Mouse (Mus musculus) liver, embryonic 13.5 days (tissue): ENCODE results near the gene Tmcc3. TPM values are rescaled to one million over a fixed set of nuclear protein-coding genes. Genes with fewer than 3 reads are reported as not detected.

Experiments
- ATAC-seq: fragments of 200-750 bp; cut with Nextera tagmentation; 2 replicates; pipeline ENCODE4 v1.8.0; 2017; ENCODE audit warnings: low read depth, mild to moderate bottlenecking, moderate number of reproducible peaks, moderate library complexity
- DNase-seq: peaks from one replicate; pipeline ENCODE4 v3.0.0; 2022
- H3K27ac ChIP-seq: fragments of 300-500 bp; sonication (generic); 2 replicates; pipeline ENCODE4 v1.5.1; 2015; ENCODE audit warnings: moderate library complexity, mild to moderate bottlenecking, inconsistent platforms
- H3K27me3 ChIP-seq: fragments of 300-500 bp; sonication (generic); 2 replicates; pipeline ENCODE4 v1.6.1; 2015; ENCODE audit warnings: mild to moderate bottlenecking, inconsistent platforms
- H3K36me3 ChIP-seq: fragments of 300-500 bp; sonication (generic); 2 replicates; pipeline ENCODE4 v1.6.1; 2015; ENCODE audit warnings: mild to moderate bottlenecking, inconsistent platforms
- H3K4me1 ChIP-seq: fragments of 300-500 bp; sonication (generic); replicated peaks from 2 replicates; pipeline ENCODE4 v1.6.1; 2015; ENCODE audit warnings: inconsistent platforms
- H3K4me2 ChIP-seq: fragments of 300-500 bp; sonication (generic); 2 replicates; pipeline ENCODE4 v1.6.1; 2015; ENCODE audit warnings: inconsistent platforms, mild to moderate bottlenecking, moderate library complexity
- H3K4me3 ChIP-seq: fragments of 300-500 bp; sonication (generic); replicated peaks from 2 replicates; pipeline ENCODE4 v1.5.1; 2015; ENCODE audit warnings: mild to moderate bottlenecking, inconsistent platforms
- H3K9ac ChIP-seq: fragments of 300-500 bp; sonication (generic); 2 replicates; pipeline ENCODE4 v1.6.1; 2015; ENCODE audit warnings: mild to moderate bottlenecking, inconsistent platforms
- H3K9me3 ChIP-seq: fragments of 300-500 bp; sonication (generic); replicated peaks from 2 replicates; pipeline ENCODE4 v1.6.1; 2016; ENCODE audit warnings: inconsistent platforms
- WGBS: fragments of 180-500 bp; shearing (Covaris S2); methylation state at CpG from one replicate; pipeline ENCODE4 v1.1.7; 2015; ENCODE audit not compliant: insufficient replicate concordance; 5-methylcytosine and 5-hydroxymethylcytosine counted together
- polyA plus RNA-seq: library from polyadenylated mRNA; unstranded; fragments of >200 nt; fragmentation: Nextera tagmentation; extraction: Ambion mirVana; gene quantifications from 2 replicates; pipeline ENCODE4 v1.2.1, GENCODE M21; 2015

Gene Tmcc3
- 2.6 and 3.4 TPM in 2 replicates for polyA plus RNA-seq

- WGBS = 3% methylated on average over 19 of the region's 19 CpGs
- ATAC-seq = no peak
- no peak within 1 kb of the TSS for H3K9ac ChIP-seq
These were observed at the start of gene Tmcc3 for GRCm38 (mm10) chr10:94311511-94312006. TSS of gene Tmcc3 (plus strand) at chr10:94311949.

GRCm38 (mm10) chr10:94262646-94263045 is 49.1 kb upstream of the Tmcc3 start:
- no peak for ATAC-seq
- 79% methylated on average over 13 of the region's 13 CpGs for WGBS
- no peak overlapping the region for H3K27ac ChIP-seq

More at GRCm38 (mm10) chr10:94311511-94312006, at the start of gene Tmcc3:
- H3K4me3 ChIP-seq = peak within 1 kb of the TSS; percentile 45
- 0 out of 2 replicates have a peak, but pooled peaks cover 9% of the 10 kb centered on the region for H3K4me1 ChIP-seq
- no peak for DNase-seq
- H3K9me3 ChIP-seq = no peaks in the 10 kb centered on the region
- H3K27ac ChIP-seq = no peak within 1 kb of the TSS
- peaks cover 43% of the 10 kb centered on the region for H3K27me3 ChIP-seq
- peak within 1 kb of the TSS; percentile 65 for H3K4me2 ChIP-seq
- no peaks in the 10 kb centered on the region for H3K36me3 ChIP-seq

GRCm38 (mm10) chr10:94263211-94263610 is 48.5 kb upstream of the Tmcc3 start:
- H3K36me3 ChIP-seq = no peaks in the 10 kb centered on the region
- no peak overlapping the region for H3K9ac ChIP-seq
- no peaks in the 10 kb centered on the region for H3K27me3 ChIP-seq
- no peak for DNase-seq
- WGBS = 60% methylated on average over 3 of the region's 3 CpGs
- no peak overlapping the region for H3K4me2 ChIP-seq
- no peak overlapping the region for H3K4me3 ChIP-seq
- no peak for ATAC-seq
- no peak overlapping the region for H3K27ac ChIP-seq
- peaks cover 6% of the 10 kb centered on the region for H3K4me1 ChIP-seq
- no peaks in the 10 kb centered on the region for H3K9me3 ChIP-seq

More at GRCm38 (mm10) chr10:94262646-94263045, 49.1 kb upstream of the Tmcc3 start:
- H3K4me1 ChIP-seq = peaks cover 6% of the 10 kb centered on the region
- H3K4me2 ChIP-seq = no peak overlapping the region
- no peaks in the 10 kb centered on the region for H3K9me3 ChIP-seq
- no peak overlapping the region for H3K4me3 ChIP-seq
- no peak overlapping the region for H3K9ac ChIP-seq
- H3K36me3 ChIP-seq = no peaks in the 10 kb centered on the region
- H3K27me3 ChIP-seq = no peaks in the 10 kb centered on the region
- no peak for DNase-seq

GRCm38 (mm10) chr10:94265656-94266542 is 45.9 kb upstream of the Tmcc3 start:
- Histone ChIP-seq H3K4me2 (no peak overlapping the region), H3K9ac (no peak overlapping the region), H3K27me3 (no peaks in the 10 kb centered on the region), H3K4me1 (0 out of 2 replicates have a peak, but pooled peaks cover 2% of the 10 kb centered on the region), H3K9me3 (no peaks in the 10 kb centered on the region), H3K36me3 (no peaks in the 10 kb centered on the region), H3K27ac (no peak overlapping the region), H3K4me3 (no peak overlapping the region)
- WGBS = 64% methylated on average over 17 of the region's 17 CpGs
- no peak for ATAC-seq
- no peak for DNase-seq

GRCm38 (mm10) chr10:94275321-94275720 is 36.4 kb upstream of the Tmcc3 start:
- Histone ChIP-seq H3K27me3 (no peaks in the 10 kb centered on the region; the same call in 1 of the 2 replicates), H3K4me2 (no peak overlapping the region), H3K27ac (no peak overlapping the region), H3K9me3 (no peaks in the 10 kb centered on the region), H3K9ac (no peak overlapping the region), H3K36me3 (no peaks in the 10 kb centered on the region), H3K4me1 (no peaks in the 10 kb centered on the region), H3K4me3 (no peak overlapping the region)
- WGBS = 39% methylated on average over 3 of the region's 3 CpGs
- no peak for ATAC-seq
- DNase-seq = no peak

- H3K27me3 ChIP-seq = no peaks in the 10 kb centered on the region; the same call in 1 of the 2 replicates
- H3K4me1 ChIP-seq = no peaks in the 10 kb centered on the region
- no peak overlapping the region for H3K27ac ChIP-seq
- DNase-seq = no peak
- no peak overlapping the region for H3K4me3 ChIP-seq
- WGBS = 33% methylated on average over 2 of the region's 2 CpGs
- no peak overlapping the region for H3K4me2 ChIP-seq
- H3K9ac ChIP-seq = no peak overlapping the region
- no peaks in the 10 kb centered on the region for H3K9me3 ChIP-seq
- no peaks in the 10 kb centered on the region for H3K36me3 ChIP-seq
- ATAC-seq = no peak
These were observed 35.2 kb upstream of the Tmcc3 start for GRCm38 (mm10) chr10:94276511-94276910.

GRCm38 (mm10) chr10:94282179-94282578 is 29.6 kb upstream of the Tmcc3 start:
- no peak overlapping the region for H3K27ac ChIP-seq
- no peak overlapping the region for H3K9ac ChIP-seq
- no peak overlapping the region for H3K4me2 ChIP-seq
- no peaks in the 10 kb centered on the region for H3K4me1 ChIP-seq
- no peaks in the 10 kb centered on the region for H3K36me3 ChIP-seq
- no peaks in the 10 kb centered on the region for H3K27me3 ChIP-seq
- H3K4me3 ChIP-seq = no peak overlapping the region
- no peaks in the 10 kb centered on the region for H3K9me3 ChIP-seq
- 81% methylated on average over 8 of the region's 8 CpGs for WGBS
- DNase-seq (no peak), ATAC-seq (no peak)

GRCm38 (mm10) chr10:94282797-94283196 is 29.0 kb upstream of the Tmcc3 start:
- H3K4me3 ChIP-seq = no peak overlapping the region
- no peak for ATAC-seq
- no peak overlapping the region for H3K4me2 ChIP-seq
- no peaks in the 10 kb centered on the region for H3K27me3 ChIP-seq
- H3K27ac ChIP-seq = no peak overlapping the region
- H3K36me3 ChIP-seq = no peaks in the 10 kb centered on the region
- no peaks in the 10 kb centered on the region for H3K4me1 ChIP-seq
- H3K9me3 ChIP-seq = no peaks in the 10 kb centered on the region
- 77% methylated on average over 7 of the region's 7 CpGs for WGBS
- H3K9ac ChIP-seq = no peak overlapping the region
- no peak for DNase-seq

GRCm38 (mm10) chr10:94294437-94294836 is 17.3 kb upstream of the Tmcc3 start:
- H3K4me3 ChIP-seq = no peak overlapping the region
- H3K4me1 ChIP-seq = no peaks in the 10 kb centered on the region
- H3K27ac ChIP-seq = no peak overlapping the region
- no peaks in the 10 kb centered on the region for H3K9me3 ChIP-seq
- no peak overlapping the region for H3K4me2 ChIP-seq
- H3K9ac ChIP-seq = no peak overlapping the region
- ATAC-seq (no peak), DNase-seq (no peak)
- 67% methylated on average over 5 of the region's 5 CpGs for WGBS
- peaks cover 8% of the 10 kb centered on the region for H3K27me3 ChIP-seq
- H3K36me3 ChIP-seq = no peaks in the 10 kb centered on the region

GRCm38 (mm10) chr10:94294933-94295750 is 16.6 kb upstream of the Tmcc3 start:
- Histone ChIP-seq H3K4me3 (no peak overlapping the region), H3K9me3 (no peaks in the 10 kb centered on the region), H3K27me3 (peaks cover 8% of the 10 kb centered on the region), H3K4me2 (no peak overlapping the region), H3K27ac (no peak overlapping the region), H3K4me1 (no peaks in the 10 kb centered on the region), H3K36me3 (no peaks in the 10 kb centered on the region), H3K9ac (no peak overlapping the region)
- ATAC-seq (no peak), DNase-seq (no peak)
- 55% methylated on average over 6 of the region's 6 CpGs for WGBS

- Histone ChIP-seq H3K4me3 (no peak overlapping the region), H3K9ac (no peak overlapping the region), H3K4me1 (no peaks in the 10 kb centered on the region), H3K27ac (no peak overlapping the region), H3K9me3 (no peaks in the 10 kb centered on the region), H3K4me2 (no peak overlapping the region), H3K36me3 (no peaks in the 10 kb centered on the region), H3K27me3 (peaks cover 8% of the 10 kb centered on the region)
- ATAC-seq (no peak), DNase-seq (no peak)
- 81% methylated on average over 5 of the region's 5 CpGs for WGBS
These were observed 15.7 kb upstream of the Tmcc3 start for GRCm38 (mm10) chr10:94295923-94296605.
